9 mouse cellular contexts compared by ENCODE assay signal in the genomic region with DNA sequence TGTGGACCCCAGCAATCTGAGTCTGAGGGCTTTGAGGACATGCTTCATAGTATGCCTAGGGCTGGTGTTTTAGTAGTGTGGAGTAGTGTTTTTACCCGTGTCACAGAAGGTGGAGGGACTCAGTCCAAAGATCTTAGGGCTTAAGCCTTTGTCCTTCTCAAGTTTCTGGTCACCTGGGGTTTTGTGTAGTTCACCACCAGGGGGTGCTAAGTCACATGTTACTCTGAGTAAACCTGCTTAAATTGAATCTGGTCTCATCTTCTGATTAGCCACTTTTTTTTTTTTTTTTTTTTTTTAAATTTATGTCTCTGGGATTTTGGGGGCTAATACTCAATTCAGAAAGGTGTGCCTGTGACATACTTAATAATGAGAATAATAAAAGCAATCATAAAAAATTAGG. TPM values are rescaled to one million over a fixed set of nuclear protein-coding genes. Genes with fewer than 3 reads are reported as not detected.
A peak's percentile ranks its signal among the peaks of the same experiment; 100 is the strongest.
DNase-seq lines count a peak whose midpoint lies in the region.
"Had no signal": no experiment of that assay in that cellular context is flagged by ENCODE, and none has a peak within 500 bp of the region (broad histone marks: within the 10 kb centered on the region; RNA-seq: fewer than 3 reads in every experiment).

No protein-coding gene starts in this region.

- intact Hi-C loops in heart, postnatal 25 days (cut with DNase I), result loop anchor here (10.0 kb wide), 1 partner anchor 139 kb away; no protein-coding TSS in a partner anchor

- DNase-seq in heart, adult 8-10 months (ENCODE audit: low spot score), result peak; percentile 33
- DNase-seq in heart, postnatal 25 days (ENCODE audit: low spot score), result no peak
- peak; percentile 39 for DNase-seq in CD4-positive helper T cell, adult 2 months (ENCODE audit: low read depth, low spot score)
- peak; percentile 24 for DNase-seq in WW6 (ENCODE audit: low read depth, low spot score)
- peak; percentile 86 for DNase-seq in embryo, embryonic 11 days
- peak; percentile 60 to 72 for DNase-seq in kidney, postnatal 4 days
- DNase-seq in lung, postnatal 36 days, result peak; percentile 80
- DNase-seq in thymus, postnatal 0 days (ENCODE audit: low spot score), result peak; percentile 46

RNA-seq across cellular contexts. Expression of a gene that starts 1.6 kb away (rescaled TPM):
- total RNA-seq in heart, adult 8-10 months (2022), result not detected
- not detected for total RNA-seq in heart, postnatal 25 days (2021)
- polyA plus RNA-seq in thymus, postnatal 0 days (2015; fragmentation: Nextera tagmentation; extraction: Ambion mirVana), result not detected in 2 replicates
- total RNA-seq: left cerebral cortex, postnatal 36 days had no signal

RNA-seq across cellular contexts. Expression of a gene that starts 10.2 kb away (rescaled TPM):
- not detected for total RNA-seq in heart, adult 8-10 months (2022)
- not detected for total RNA-seq in heart, postnatal 25 days (2021)
- not detected in 2 replicates for polyA plus RNA-seq in thymus, postnatal 0 days (2015; fragmentation: Nextera tagmentation; extraction: Ambion mirVana)
- total RNA-seq: left cerebral cortex, postnatal 36 days had no signal

RNA-seq across cellular contexts. Expression of a gene that starts 10.9 kb away (rescaled TPM):
- total RNA-seq in heart, adult 8-10 months (2022), result not detected
- total RNA-seq in heart, postnatal 25 days (2021), result not detected
- polyA plus RNA-seq in thymus, postnatal 0 days (2015; fragmentation: Nextera tagmentation; extraction: Ambion mirVana), result not detected in 2 replicates
- total RNA-seq: left cerebral cortex, postnatal 36 days had no signal

RNA-seq across cellular contexts. Expression of a gene that starts 19.5 kb away (rescaled TPM):
- total RNA-seq in heart, adult 8-10 months (2022), result not detected
- not detected for total RNA-seq in heart, postnatal 25 days (2021)
- not detected in 2 replicates for polyA plus RNA-seq in thymus, postnatal 0 days (2015; fragmentation: Nextera tagmentation; extraction: Ambion mirVana)
- total RNA-seq: left cerebral cortex, postnatal 36 days had no signal

RNA-seq across cellular contexts. Expression of a gene that starts 25.5 kb away (rescaled TPM):
- total RNA-seq in heart, adult 8-10 months (2022), result not detected
- not detected for total RNA-seq in heart, postnatal 25 days (2021)
- not detected in 2 replicates for polyA plus RNA-seq in thymus, postnatal 0 days (2015; fragmentation: Nextera tagmentation; extraction: Ambion mirVana)
- total RNA-seq: left cerebral cortex, postnatal 36 days had no signal
